Comparison of ENCODE assay signal across 10 mouse cellular contexts in genomic region chr13:51071063-51071680, GRCm38 (mm10). TPM values are rescaled to one million over a fixed set of nuclear protein-coding genes. Genes with fewer than 3 reads are reported as not detected.
DNase-seq lines count a peak whose midpoint lies in the region; ATAC-seq and TF ChIP-seq lines count a peak whose summit lies in the region.
"Had no signal": no experiment of that assay in that cellular context is flagged by ENCODE, and none has a peak within 500 bp of the region (broad histone marks: within the 10 kb centered on the region; RNA-seq: fewer than 3 reads in every experiment).

No protein-coding gene starts in this region.

- peak in 1 of 2 experiments; percentile 26 for DNase-seq in spleen, adult 2 months (ENCODE audit: low read depth in 1 of 2, low spot score in 2 of 2)
- DNase-seq in spleen, postnatal 4 days (ENCODE audit: low spot score in 2 of 2) = no peak
- no peak for DNase-seq in intestine, embryonic 14.5 days (ENCODE audit: low spot score)
- no peak for DNase-seq in hindbrain, postnatal 0 days (ENCODE audit: low spot score)
- DNase-seq in right cerebral cortex, postnatal 36 days (ENCODE audit: low spot score in 2 of 2) = no peak
- DNase-seq in ovary, adult 18-20 months (ENCODE audit: low spot score) = no peak

- H3K9ac ChIP-seq in intestine, embryonic 14.5 days (ENCODE audit: low read length) = no peak overlapping the region
- H3K9ac ChIP-seq in liver, embryonic 12.5 days = no peak overlapping the region
- no peak overlapping the region for H3K9ac ChIP-seq in stomach, embryonic 15.5 days
- H3K9ac ChIP-seq in hindbrain, postnatal 0 days (replicated peaks; ENCODE audit: low read length) = no peak overlapping the region
- H3K9ac ChIP-seq: limb, embryonic 13.5 days; neural tube, embryonic 15.5 days had no signal

- no peak for TF ChIP-seq POLR2A in spleen, adult 2 months (IDR thresholded peaks at IDR 0.05; ENCODE audit: low read depth, low read length)

- H3K27ac ChIP-seq in spleen, adult 2 months (ENCODE audit: insufficient read depth, low read length) = peak overlapping the region; percentile 50
- H3K27ac ChIP-seq in intestine, embryonic 14.5 days (ENCODE audit: low read depth) = peak overlapping the region; percentile 47; the same call in 1 of the 2 replicates
- H3K27ac ChIP-seq in liver, embryonic 12.5 days = no peak overlapping the region
- peak overlapping the region; percentile 49; the same call in 1 of the 2 replicates for H3K27ac ChIP-seq in stomach, embryonic 15.5 days
- H3K27ac ChIP-seq in hindbrain, postnatal 0 days = no peak overlapping the region
- H3K27ac ChIP-seq: limb, embryonic 13.5 days; neural tube, embryonic 15.5 days had no signal

- H3K4me2 ChIP-seq in intestine, embryonic 14.5 days (ENCODE audit: low read length) = no peak overlapping the region
- H3K4me2 ChIP-seq in liver, embryonic 12.5 days = peak overlapping the region; percentile 34; the same call in 1 of the 2 replicates
- H3K4me2 ChIP-seq in stomach, embryonic 15.5 days = peak overlapping the region; percentile 12; the same call in 1 of the 2 replicates
- H3K4me2 ChIP-seq in hindbrain, postnatal 0 days (ENCODE audit: low read depth, low read length) = no peak overlapping the region
- H3K4me2 ChIP-seq: limb, embryonic 13.5 days; neural tube, embryonic 15.5 days had no signal

- H3K9me3 ChIP-seq in intestine, embryonic 14.5 days (ENCODE audit: control insufficient read depth, low read length) = no peaks in the 10 kb centered on the region
- no peaks in the 10 kb centered on the region for H3K9me3 ChIP-seq in liver, embryonic 12.5 days (replicated peaks)
- H3K9me3 ChIP-seq in stomach, embryonic 15.5 days = no peaks in the 10 kb centered on the region
- no peaks in the 10 kb centered on the region for H3K9me3 ChIP-seq in hindbrain, postnatal 0 days (ENCODE audit: low read length)
- H3K9me3 ChIP-seq: limb, embryonic 13.5 days; neural tube, embryonic 15.5 days had no signal

- TF ChIP-seq CTCF in spleen, adult 2 months (IDR thresholded peaks at IDR 0.05; ENCODE audit: extremely low read depth, insufficient read depth, insufficient read length, insufficient replicate concordance) = no peak
- no peak for TF ChIP-seq CTCF in hindbrain, postnatal 0 days (IDR thresholded peaks at IDR 0.05; ENCODE audit: low read depth)

- H3K4me1 ChIP-seq in spleen, adult 2 months (ENCODE audit: control insufficient read depth, insufficient read depth, insufficient read length) = peaks cover 4% of the 10 kb centered on the region; the same call in 1 of the 2 replicates
- peaks cover 10% of the 10 kb centered on the region for H3K4me1 ChIP-seq in intestine, embryonic 14.5 days (replicated peaks; ENCODE audit: control insufficient read depth, insufficient read depth, low read length)
- peaks cover 14% of the 10 kb centered on the region for H3K4me1 ChIP-seq in liver, embryonic 12.5 days
- H3K4me1 ChIP-seq in stomach, embryonic 15.5 days = peaks cover 9% of the 10 kb centered on the region; the same call in 1 of the 2 replicates
- H3K4me1 ChIP-seq in hindbrain, postnatal 0 days (ENCODE audit: insufficient read depth, low read length) = no peaks in the 10 kb centered on the region
- H3K4me1 ChIP-seq: neural tube, embryonic 15.5 days had no signal

- no peaks in the 10 kb centered on the region for H3K36me3 ChIP-seq in spleen, adult 2 months (ENCODE audit: control insufficient read depth, insufficient read depth, low read length)
- H3K36me3 ChIP-seq in intestine, embryonic 14.5 days (ENCODE audit: control insufficient read depth, insufficient read depth, low read length) = no peaks in the 10 kb centered on the region
- H3K36me3 ChIP-seq in liver, embryonic 12.5 days = no peaks in the 10 kb centered on the region
- H3K36me3 ChIP-seq in stomach, embryonic 15.5 days = no peaks in the 10 kb centered on the region
- H3K36me3 ChIP-seq in hindbrain, postnatal 0 days (ENCODE audit: insufficient read depth, low read length) = no peaks in the 10 kb centered on the region
- H3K36me3 ChIP-seq: limb, embryonic 13.5 days; neural tube, embryonic 15.5 days had no signal

- 28% methylated on average over 11 of the region's 11 CpGs for WGBS in spleen, adult 2 months
- WGBS in intestine, embryonic 14.5 days = 67% methylated on average over 11 of the region's 11 CpGs
- WGBS in liver, embryonic 12.5 days (ENCODE audit: insufficient replicate concordance) = 34% methylated on average over 11 of the region's 11 CpGs
- WGBS in stomach, embryonic 15.5 days = 63% methylated on average over 11 of the region's 11 CpGs
- WGBS in hindbrain, postnatal 0 days = 90% methylated on average over 11 of the region's 11 CpGs

- H3K27me3 ChIP-seq in spleen, adult 2 months (ENCODE audit: control insufficient read depth, insufficient read depth, low read length) = no peaks in the 10 kb centered on the region
- no peaks in the 10 kb centered on the region for H3K27me3 ChIP-seq in intestine, embryonic 14.5 days (replicated peaks; ENCODE audit: control insufficient read depth, insufficient read depth, low read length)
- H3K27me3 ChIP-seq in liver, embryonic 12.5 days (replicated peaks) = no peaks in the 10 kb centered on the region
- no peaks in the 10 kb centered on the region for H3K27me3 ChIP-seq in stomach, embryonic 15.5 days (replicated peaks)
- no peaks in the 10 kb centered on the region for H3K27me3 ChIP-seq in hindbrain, postnatal 0 days (ENCODE audit: insufficient read depth, low read length)
- H3K27me3 ChIP-seq: limb, embryonic 13.5 days; neural tube, embryonic 15.5 days had no signal

- no peak for ATAC-seq in intestine, embryonic 14.5 days (replicated peaks; ENCODE audit: low FRiP score, low TSS enrichment, low read depth)
- ATAC-seq in liver, embryonic 12.5 days = no peak
- ATAC-seq in stomach, embryonic 15.5 days (ENCODE audit: insufficient read depth, low FRiP score, low read depth) = no peak
- no peak for ATAC-seq in hindbrain, postnatal 0 days

- peak overlapping the region; percentile 29; the same call in 1 of the 2 replicates for H3K4me3 ChIP-seq in spleen, adult 2 months (ENCODE audit: extremely low read depth, insufficient read depth, insufficient read length)
- H3K4me3 ChIP-seq in intestine, embryonic 14.5 days (ENCODE audit: low read depth, low read length) = no peak overlapping the region
- H3K4me3 ChIP-seq in liver, embryonic 12.5 days = no peak overlapping the region
- H3K4me3 ChIP-seq in stomach, embryonic 15.5 days (replicated peaks) = no peak overlapping the region
- H3K4me3 ChIP-seq in hindbrain, postnatal 0 days (ENCODE audit: low read length) = no peak overlapping the region
- H3K4me3 ChIP-seq: limb, embryonic 13.5 days; neural tube, embryonic 15.5 days had no signal

RNA-seq across cellular contexts. Expression of gene Spin1, which starts 29.5 kb away (rescaled TPM):
- polyA plus RNA-seq in spleen, adult 2 months (2012; rRNA removed) = 11.5 and 12.2 TPM in 2 replicates
- polyA plus RNA-seq in intestine, embryonic 14.5 days (2014; fragmentation: Nextera tagmentation; extraction: Ambion mirVana) = 97.3 and 108 TPM in 2 replicates
- 18.5 and 19.0 TPM in 2 replicates for polyA plus RNA-seq in liver, embryonic 12.5 days (2016; fragmentation: Nextera tagmentation; extraction: Ambion mirVana)
- polyA plus RNA-seq in stomach, embryonic 15.5 days (2015; fragmentation: Nextera tagmentation; extraction: Ambion mirVana) = 67.9 and 69.4 TPM in 2 replicates
- total RNA-seq in hindbrain, postnatal 0 days (2014; rRNA removed) = 174 and 188 TPM in 2 replicates
- polyA plus RNA-seq in hindbrain, postnatal 0 days (2015; fragmentation: Nextera tagmentation; extraction: Ambion mirVana) = 127 and 131 TPM in 2 replicates

Comparison
In these comparisons a context has a peak if more than half of its experiments do, and no peak if none do; other contexts are left out.
1. H3K27ac ChIP-seq: peak in spleen, adult 2 months (single experiment), intestine, embryonic 14.5 days (single experiment) and stomach, embryonic 15.5 days (single experiment); none in liver, embryonic 12.5 days (single experiment) and hindbrain, postnatal 0 days (single experiment).
2. H3K4me2 ChIP-seq: peak in liver, embryonic 12.5 days (single experiment) and stomach, embryonic 15.5 days (single experiment); none in intestine, embryonic 14.5 days (single experiment) and hindbrain, postnatal 0 days (single experiment).